Mouse (Mus musculus) liver, embryonic 14 days (tissue): ENCODE results near the gene Luc7l3. TPM values are rescaled to one million over a fixed set of nuclear protein-coding genes. Genes with fewer than 3 reads are reported as not detected.

Experiments
- polyA plus RNA-seq: library from polyadenylated mRNA; depleted of rRNA; stranded (reverse); fragments of >200 nt; gene quantifications from 2 replicates; pipeline ENCODE4 v1.2.3, GENCODE M21; 2012; rRNA removed

Gene Luc7l3
- 48.2 and 48.8 TPM in 2 replicates for polyA plus RNA-seq

GRCm38 (mm10) chr11:94321931-94322400 lies at the start of gene Luc7l3:
Luc7l3 (minus strand) TSS chr11:94321988.

DNA sequence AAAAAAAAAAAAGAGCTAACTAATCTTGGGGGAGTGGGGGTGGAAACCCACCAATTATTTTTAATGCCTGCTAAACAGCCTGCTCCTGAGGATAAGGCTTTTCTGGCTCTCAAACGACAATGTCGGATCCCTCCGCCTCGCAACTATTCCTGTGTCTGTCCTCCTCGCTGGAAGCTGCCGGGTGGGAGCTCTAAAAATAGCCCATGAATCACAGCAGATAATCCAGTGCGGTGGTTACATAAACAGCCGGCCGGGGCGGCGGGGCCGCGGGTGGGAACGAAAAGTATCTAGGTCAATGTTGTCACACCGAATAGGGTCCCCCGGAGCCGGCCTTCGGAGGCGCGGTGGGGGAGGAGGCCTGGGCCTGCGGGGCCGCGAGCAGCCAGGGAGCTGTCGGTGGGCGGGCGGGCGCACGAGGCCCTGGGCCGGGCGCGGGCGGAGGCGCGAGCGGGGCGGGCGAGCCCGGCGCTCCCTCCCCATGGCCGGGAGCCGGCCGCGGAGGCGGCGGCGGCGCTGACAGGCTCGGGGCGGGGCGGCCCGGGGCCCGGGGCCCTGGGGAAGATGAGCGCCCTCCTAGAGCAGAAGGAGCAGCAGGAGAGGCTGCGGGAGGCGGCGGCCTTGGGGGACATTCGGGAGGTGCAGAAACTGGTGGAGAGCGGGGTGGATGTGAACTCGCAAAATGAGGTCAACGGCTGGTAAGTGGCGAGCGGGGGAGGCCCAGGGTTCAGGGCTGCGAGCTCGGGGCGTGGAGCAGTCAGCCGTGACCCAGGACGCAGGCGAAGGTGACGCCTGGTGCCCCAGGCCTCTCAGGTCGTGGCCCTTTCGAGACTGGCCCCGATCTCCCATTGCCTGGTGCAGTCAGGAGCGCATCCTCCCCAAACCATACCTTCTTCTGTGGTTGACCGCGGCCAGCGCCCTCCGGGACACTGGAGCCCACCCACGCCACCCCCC lies 6.2 kb upstream of the Luc7l3 start, which contains the start of gene Ankrd40:
Gene Ankrd40, plus strand, starts transcription at position 309 of the 951 bp plus-strand sequence.

DNA sequence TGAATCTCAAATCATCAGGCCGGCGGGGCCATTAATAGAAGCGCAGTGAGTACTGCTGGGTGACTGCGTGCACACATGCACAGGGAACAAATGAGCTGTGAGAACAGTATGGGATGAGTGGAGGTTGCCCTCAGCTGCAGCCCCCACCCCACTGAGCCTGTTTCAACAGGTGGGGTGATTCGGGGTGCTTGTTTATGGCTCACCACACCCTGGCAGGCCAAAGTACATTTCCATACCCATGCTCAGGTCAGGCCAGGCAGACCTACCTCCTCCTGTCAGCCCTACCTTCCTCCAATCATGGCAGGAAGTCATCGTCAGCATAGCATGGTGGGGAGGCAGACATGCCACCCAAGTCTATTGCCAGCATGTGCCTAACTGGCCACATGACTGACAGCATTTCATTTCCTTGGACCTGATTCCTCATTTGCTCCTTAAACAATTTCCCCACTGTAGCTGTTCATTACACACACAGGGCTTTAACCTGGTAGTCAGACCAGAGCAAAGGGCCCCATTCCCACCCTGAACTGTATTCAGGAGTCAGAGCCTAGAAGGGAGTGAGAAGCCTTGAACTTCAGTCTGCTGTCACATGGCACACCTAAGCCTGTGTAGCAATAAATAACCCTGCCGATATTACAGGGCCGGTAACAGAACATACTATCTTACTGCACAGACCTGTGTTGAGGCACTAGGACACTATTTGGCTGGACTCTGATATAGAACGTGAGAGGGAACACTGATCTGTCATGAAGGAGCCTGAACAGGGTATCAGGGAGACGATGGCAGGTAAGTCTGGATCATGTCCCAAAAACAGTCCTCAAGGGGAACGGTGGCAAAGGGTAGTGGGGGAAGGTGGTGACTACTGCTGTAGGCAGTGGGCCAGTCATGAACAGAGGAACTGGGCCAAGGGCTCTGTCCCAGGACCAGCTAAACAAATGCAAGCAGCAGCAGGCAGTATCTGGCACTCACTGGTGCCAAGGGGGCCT lies 40.3 kb downstream of the Luc7l3 start, which contains the start of gene Gm21885:
Gene Gm21885, plus strand, starts transcription at position 675 of the 983 bp plus-strand sequence.

DNA sequence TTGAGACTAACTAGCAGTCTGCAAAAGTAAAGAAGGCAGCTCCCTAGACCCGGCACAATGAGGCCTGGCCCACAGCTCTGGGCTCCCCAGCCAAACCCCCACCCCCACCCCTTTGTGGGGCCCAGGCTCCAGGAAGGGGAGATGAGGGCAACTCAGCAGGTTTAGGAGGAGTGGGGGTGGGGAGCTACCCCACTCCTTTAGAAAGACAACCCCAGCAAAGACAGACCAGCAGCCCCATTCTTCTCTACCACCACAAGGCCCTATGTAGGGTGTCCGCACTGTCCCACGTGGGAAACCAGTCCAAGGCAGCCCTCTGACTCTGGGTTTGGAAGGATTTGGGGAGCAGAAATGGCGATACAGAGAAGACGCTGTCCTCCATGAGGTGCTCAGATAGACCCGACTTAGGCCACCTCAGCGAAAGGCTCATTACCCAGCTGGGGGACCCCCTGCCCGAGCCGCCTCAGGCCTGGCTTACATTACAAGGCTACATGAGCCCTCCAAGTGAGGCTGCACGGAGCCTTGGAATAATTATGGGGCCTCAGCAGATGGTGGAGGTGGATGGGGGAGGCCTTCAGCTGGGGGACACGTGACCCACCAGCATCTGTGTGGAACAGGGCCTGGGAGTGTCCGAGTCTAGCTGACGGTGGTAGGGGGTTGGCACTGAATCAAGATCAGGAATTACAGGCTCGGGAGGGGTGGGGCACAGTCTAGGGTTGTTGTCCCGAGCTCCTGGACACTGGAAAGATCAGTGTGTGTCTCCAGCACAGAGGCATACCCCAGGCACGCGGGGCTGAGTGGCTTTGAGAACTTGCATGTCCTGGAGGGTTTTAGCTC lies 75.6 kb downstream of the Luc7l3 start, which contains the start of gene Wfikkn2:
Gene Wfikkn2, minus strand, starts transcription at position 51 of the 834 bp plus-strand sequence.

Other genes starting within 250 kb of the Luc7l3 start
- gene Tob1, start 110.5 kb downstream of the Luc7l3 start, polyA plus RNA-seq = 8.1 and 8.2 TPM in 2 replicates
- 0.12 and 0.20 TPM in 2 replicates for gene Wfikkn2, start 76.0 kb downstream of the Luc7l3 start, polyA plus RNA-seq
- not detected in 2 replicates for gene Gm21885, start 40.1 kb downstream of the Luc7l3 start, polyA plus RNA-seq
- 10.9 and 13.3 TPM in 2 replicates for gene Ankrd40, start 6.0 kb upstream of the Luc7l3 start, polyA plus RNA-seq
- gene Abcc3, start 71.0 kb upstream of the Luc7l3 start, polyA plus RNA-seq = 3.3 and 3.4 TPM in 2 replicates
- 6.3 and 7.3 TPM in 2 replicates for gene Cacna1g, start 152.2 kb upstream of the Luc7l3 start, polyA plus RNA-seq
- gene Spata20, start 164.2 kb upstream of the Luc7l3 start, polyA plus RNA-seq = not detected in 2 replicates
- gene Epn3, start 178.0 kb upstream of the Luc7l3 start, polyA plus RNA-seq = 0.02 and 0.05 TPM in 2 replicates
- 0.06 and 0.08 TPM in 2 replicates for gene Mycbpap, start 199.8 kb upstream of the Luc7l3 start, polyA plus RNA-seq
- 1.1 and 1.5 TPM in 2 replicates for gene Rsad1, start 227.3 kb upstream of the Luc7l3 start, polyA plus RNA-seq
- gene Chad, start 243.1 kb upstream of the Luc7l3 start, polyA plus RNA-seq = 0.02 and 0.06 TPM in 2 replicates